Mouse (Mus musculus): Measurements from ENCODE around the gene Slc9a5. TPM values are rescaled to one million over a fixed set of nuclear protein-coding genes. Genes with fewer than 3 reads are reported as not detected.

The Slc9a5 gene
- 3.0 and 4.2 TPM in 2 replicates for polyA plus RNA-seq (2012; rRNA removed)

- Histone ChIP-seq H3K4me3 (ENCODE audit: extremely low read depth, insufficient read depth, insufficient read length) (peak within 1 kb of the TSS; percentile 84), H3K36me3 (ENCODE audit: control insufficient read depth, insufficient read depth, low read length) (no peaks in the 10 kb centered on the region), H3K27me3 (ENCODE audit: control insufficient read depth, insufficient read depth, low read length) (peaks cover 5% of the 10 kb centered on the region), H3K27ac (ENCODE audit: insufficient read depth, low read length) (peak within 1 kb of the TSS; percentile 69), H3K4me1 (ENCODE audit: control insufficient read depth, insufficient read depth, insufficient read length) (peaks cover 11% of the 10 kb centered on the region)
- WGBS = under 1% methylated on average over 34 of the region's 34 CpGs
- DNase-seq (ENCODE audit: low read depth in 1 of 2, low spot score in 2 of 2) = peak in 1 of 2 experiments; percentile 24
- TF ChIP-seq POLR2A (IDR thresholded peaks at IDR 0.05; ENCODE audit: low read depth, low read length) (no peak), CTCF (IDR thresholded peaks at IDR 0.05; ENCODE audit: extremely low read depth, insufficient read depth, insufficient read length, insufficient replicate concordance) (no peak)
Observed at GRCm38 (mm10) chr8:105348450-105349095, at the start of gene Slc9a5. Gene Slc9a5, plus strand, starts transcription at chr8:105348843.

GRCm38 (mm10) chr8:105299962-105300361 is 48.7 kb upstream of the Slc9a5 start:
- peaks cover 10% of the 10 kb centered on the region; the same call in 1 of the 2 replicates for H3K4me1 ChIP-seq (ENCODE audit: control insufficient read depth, insufficient read depth, insufficient read length)
- peaks cover 37% of the 10 kb centered on the region for H3K36me3 ChIP-seq (ENCODE audit: control insufficient read depth, insufficient read depth, low read length)
- no peak overlapping the region for H3K4me3 ChIP-seq (ENCODE audit: extremely low read depth, insufficient read depth, insufficient read length)
- TF ChIP-seq POLR2A (IDR thresholded peaks at IDR 0.05; ENCODE audit: low read depth, low read length) (no peak), CTCF (IDR thresholded peaks at IDR 0.05; ENCODE audit: extremely low read depth, insufficient read depth, insufficient read length, insufficient replicate concordance) (no peak)
- H3K27ac ChIP-seq (ENCODE audit: insufficient read depth, low read length) = no peak overlapping the region; the same call in 1 of the 2 replicates
- no peak for DNase-seq (ENCODE audit: low read depth in 1 of 2, low spot score in 2 of 2)
- 85% methylated on average over 8 of the region's 8 CpGs for WGBS
- no peaks in the 10 kb centered on the region for H3K27me3 ChIP-seq (ENCODE audit: control insufficient read depth, insufficient read depth, low read length)

- peaks cover 6% of the 10 kb centered on the region; the same call in 1 of the 2 replicates for H3K4me1 ChIP-seq (ENCODE audit: control insufficient read depth, insufficient read depth, insufficient read length)
- TF ChIP-seq POLR2A (IDR thresholded peaks at IDR 0.05; ENCODE audit: low read depth, low read length) = no peak
- TF ChIP-seq CTCF (IDR thresholded peaks at IDR 0.05; ENCODE audit: extremely low read depth, insufficient read depth, insufficient read length, insufficient replicate concordance) = no peak
- H3K27ac ChIP-seq (ENCODE audit: insufficient read depth, low read length) = no peak overlapping the region
- H3K4me3 ChIP-seq (ENCODE audit: extremely low read depth, insufficient read depth, insufficient read length) = no peak overlapping the region
- H3K27me3 ChIP-seq (ENCODE audit: control insufficient read depth, insufficient read depth, low read length) = no peaks in the 10 kb centered on the region
- 73% methylated on average over 8 of the region's 8 CpGs for WGBS
- peaks cover 37% of the 10 kb centered on the region for H3K36me3 ChIP-seq (ENCODE audit: control insufficient read depth, insufficient read depth, low read length)
- DNase-seq (ENCODE audit: low read depth in 1 of 2, low spot score in 2 of 2) = no peak
Observed at GRCm38 (mm10) chr8:105303396-105303795, 45.2 kb upstream of the Slc9a5 start.

- H3K36me3 ChIP-seq (ENCODE audit: control insufficient read depth, insufficient read depth, low read length) = peaks cover 39% of the 10 kb centered on the region
- no peak overlapping the region for H3K4me3 ChIP-seq (ENCODE audit: extremely low read depth, insufficient read depth, insufficient read length)
- no peak for DNase-seq (ENCODE audit: low read depth in 1 of 2, low spot score in 2 of 2)
- peaks cover 1% of the 10 kb centered on the region; the same call in 1 of the 2 replicates for H3K4me1 ChIP-seq (ENCODE audit: control insufficient read depth, insufficient read depth, insufficient read length)
- no peak overlapping the region for H3K27ac ChIP-seq (ENCODE audit: insufficient read depth, low read length)
- no peaks in the 10 kb centered on the region for H3K27me3 ChIP-seq (ENCODE audit: control insufficient read depth, insufficient read depth, low read length)
- no peak for TF ChIP-seq CTCF (IDR thresholded peaks at IDR 0.05; ENCODE audit: extremely low read depth, insufficient read depth, insufficient read length, insufficient replicate concordance)
- no peak for TF ChIP-seq POLR2A (IDR thresholded peaks at IDR 0.05; ENCODE audit: low read depth, low read length)
- WGBS = 77% methylated on average over 9 of the region's 9 CpGs
Observed at GRCm38 (mm10) chr8:105303874-105304273, 44.8 kb upstream of the Slc9a5 start.

- TF ChIP-seq CTCF (IDR thresholded peaks at IDR 0.05; ENCODE audit: extremely low read depth, insufficient read depth, insufficient read length, insufficient replicate concordance) = no peak
- TF ChIP-seq POLR2A (IDR thresholded peaks at IDR 0.05; ENCODE audit: low read depth, low read length) = no peak
- Histone ChIP-seq H3K4me1 (ENCODE audit: control insufficient read depth, insufficient read depth, insufficient read length) (no peaks in the 10 kb centered on the region; the same call in 1 of the 2 replicates), H3K36me3 (ENCODE audit: control insufficient read depth, insufficient read depth, low read length) (peaks cover 37% of the 10 kb centered on the region), H3K4me3 (ENCODE audit: extremely low read depth, insufficient read depth, insufficient read length) (no peak overlapping the region), H3K27me3 (ENCODE audit: control insufficient read depth, insufficient read depth, low read length) (no peaks in the 10 kb centered on the region), H3K27ac (ENCODE audit: insufficient read depth, low read length) (peak overlapping the region; percentile 12; the same call in 1 of the 2 replicates)
- WGBS = 50% methylated on average over 9 of the region's 9 CpGs
- no peak for DNase-seq (ENCODE audit: low read depth in 1 of 2, low spot score in 2 of 2)
Observed at GRCm38 (mm10) chr8:105304325-105305210, 44.1 kb upstream of the Slc9a5 start.

- no peaks in the 10 kb centered on the region for H3K27me3 ChIP-seq (ENCODE audit: control insufficient read depth, insufficient read depth, low read length)
- WGBS = 21% methylated on average over 30 of the region's 30 CpGs
- DNase-seq (ENCODE audit: low read depth in 1 of 2, low spot score in 2 of 2) = no peak
- H3K27ac ChIP-seq (ENCODE audit: insufficient read depth, low read length) = peak within 1 kb of the TSS; percentile 31
- peaks cover 31% of the 10 kb centered on the region for H3K36me3 ChIP-seq (ENCODE audit: control insufficient read depth, insufficient read depth, low read length)
- H3K4me3 ChIP-seq (ENCODE audit: extremely low read depth, insufficient read depth, insufficient read length) = peak within 1 kb of the TSS; percentile 48
- TF ChIP-seq POLR2A (IDR thresholded peaks at IDR 0.05; ENCODE audit: low read depth, low read length) = no peak
- no peak for TF ChIP-seq CTCF (IDR thresholded peaks at IDR 0.05; ENCODE audit: extremely low read depth, insufficient read depth, insufficient read length, insufficient replicate concordance)
- H3K4me1 ChIP-seq (ENCODE audit: control insufficient read depth, insufficient read depth, insufficient read length) = no peaks in the 10 kb centered on the region; the same call in 1 of the 2 replicates
Observed at GRCm38 (mm10) chr8:105305211-105306145, 43.2 kb upstream of the Slc9a5 start, which contains the start of gene Elmo3. Gene Elmo3, plus strand, starts transcription at chr8:105305601.

Data from spleen, adult 2 months (tissue).